Mouse (Mus musculus) olfactory bulb, adult 2 months (tissue): ENCODE measurements around the gene Zkscan6.

ENCODE experiments used
- CTCF ChIP-seq: fragments of 200-500 bp; IDR thresholded peaks from 2 replicates; pipeline ENCODE4 v1.5.1; 2012; ENCODE audit warnings: low read depth, mild to moderate bottlenecking, low read length, moderate library complexity; ENCODE audit not compliant: insufficient read depth
- POLR2A ChIP-seq: fragments of 200-500 bp; IDR thresholded peaks from 2 replicates; pipeline ENCODE4 v1.6.1; 2012; ENCODE audit warnings: mild to moderate bottlenecking, low read depth, low read length, moderate library complexity; ENCODE audit not compliant: insufficient read depth

GRCm38 (mm10) chr11:65779066-65779465, 27.9 kb upstream of the Zkscan6 start:
- TF ChIP-seq CTCF, result no peak
- TF ChIP-seq POLR2A, result no peak
